Mouse (Mus musculus): ENCODE data around the gene Col28a1. TPM values are rescaled to one million over a fixed set of nuclear protein-coding genes. Genes with fewer than 3 reads are reported as not detected.

The Col28a1 gene
- total and polyA plus RNA-seq, 3 experiments, result not detected

- H3K4me3 ChIP-seq (ENCODE audit: control insufficient read depth in 1 of 2, insufficient read depth in 1 of 2, low read depth in 2 of 2, low read length in 2 of 2), result no peak overlapping the region
- no peak overlapping the region for H3K9ac ChIP-seq (ENCODE audit: control insufficient read depth, low read depth, low read length, poor library complexity, severe bottlenecking)
- H3K27ac ChIP-seq (ENCODE audit: control insufficient read depth, low read depth, low read length), result no peak overlapping the region
- no peaks in the 10 kb centered on the region for H3K9me3 ChIP-seq (replicated peaks; ENCODE audit: insufficient read depth, low read length)
- no peaks in the 10 kb centered on the region for H3K27me3 ChIP-seq (ENCODE audit: control insufficient read depth in 1 of 2, insufficient read depth in 2 of 2, low read length in 2 of 2)
- H3K36me3 ChIP-seq (ENCODE audit: control insufficient read depth in 1 of 2, insufficient read depth in 2 of 2, low read length in 2 of 2), result no peaks in the 10 kb centered on the region
- DNase-seq (ENCODE audit: low read depth, low spot score), result peak; percentile 46
- H3K4me1 ChIP-seq (ENCODE audit: control insufficient read depth in 1 of 2, insufficient read depth in 2 of 2, low read length in 2 of 2), result no peaks in the 10 kb centered on the region
- TF ChIP-seq HCFC1 (IDR thresholded peaks at IDR 0.05; ENCODE audit: low read depth, low read length), result no peak
- TF ChIP-seq NELFE (IDR thresholded peaks at IDR 0.05; ENCODE audit: low read depth, low read length), result no peak
- TF ChIP-seq RCOR1 (IDR thresholded peaks at IDR 0.05; ENCODE audit: low read depth, low read length), result no peak
- TF ChIP-seq BHLHE40 (IDR thresholded peaks at IDR 0.05; ENCODE audit: borderline replicate concordance, low read depth, low read length), result no peak
- no peak for TF ChIP-seq TBP (IDR thresholded peaks at IDR 0.05; ENCODE audit: low read depth, low read length)
- TF ChIP-seq MAFK (IDR thresholded peaks at IDR 0.05; ENCODE audit: borderline replicate concordance, low read depth, low read length), result no peak
- no peak for TF ChIP-seq RAD21 (IDR thresholded peaks at IDR 0.05; ENCODE audit: low read depth, low read length)
- no peak for TF ChIP-seq MYB (IDR thresholded peaks at IDR 0.05; ENCODE audit: low read depth, low read length)
- TF ChIP-seq GABPA (IDR thresholded peaks at IDR 0.05; ENCODE audit: low read depth, low read length), result no peak
- TF ChIP-seq CHD2 (IDR thresholded peaks at IDR 0.05; ENCODE audit: low read length), result no peak
- TF ChIP-seq ETS1 (IDR thresholded peaks at IDR 0.05; ENCODE audit: low read depth, low read length), result no peak
- TF ChIP-seq MAX (IDR thresholded peaks at IDR 0.05; ENCODE audit: low read length), result no peak
- no peak for TF ChIP-seq POLR2A (IDR thresholded peaks at IDR 0.05; ENCODE audit: control insufficient read depth in 1 of 2, insufficient read depth in 1 of 2, low read depth in 1 of 2, low read length in 2 of 2, poor library complexity in 1 of 2)
- TF ChIP-seq TCF12 (IDR thresholded peaks at IDR 0.05; ENCODE audit: low read depth, low read length), result no peak
- TF ChIP-seq NRF1 (IDR thresholded peaks at IDR 0.05; ENCODE audit: insufficient read depth, low read depth, low read length, poor library complexity, severe bottlenecking), result no peak
- no peak for TF ChIP-seq GATA1 (IDR thresholded peaks at IDR 0.05; ENCODE audit: low read depth, low read length)
- TF ChIP-seq KAT2A (conservative IDR thresholded peaks at IDR 0.05; ENCODE audit: low read depth, low read length), result no peak
- no peak for TF ChIP-seq JUND (IDR thresholded peaks at IDR 0.05; ENCODE audit: low read depth, low read length)
- TF ChIP-seq MXI1 (IDR thresholded peaks at IDR 0.05; ENCODE audit: low read depth, low read length), result no peak
- no peak for TF ChIP-seq SIN3A (IDR thresholded peaks at IDR 0.05; ENCODE audit: low read length)
- H3K79me2 ChIP-seq (ENCODE audit: control insufficient read depth, insufficient read depth, low read length, poor library complexity), result no peaks in the 10 kb centered on the region
Observed at GRCm38 (mm10) chr6:8141881-8142280, 50.5 kb downstream of the Col28a1 start.

GRCm38 (mm10) chr6:8130149-8130548 lies 62.3 kb downstream of the Col28a1 start:
- Histone ChIP-seq H3K4me1 (ENCODE audit: control insufficient read depth in 1 of 2, insufficient read depth in 2 of 2, low read length in 2 of 2) (no peaks in the 10 kb centered on the region), H3K36me3 (ENCODE audit: control insufficient read depth in 1 of 2, insufficient read depth in 2 of 2, low read length in 2 of 2) (no peaks in the 10 kb centered on the region), H3K4me3 (ENCODE audit: control insufficient read depth in 1 of 2, insufficient read depth in 1 of 2, low read depth in 2 of 2, low read length in 2 of 2) (no peak overlapping the region), H3K27ac (ENCODE audit: control insufficient read depth, low read depth, low read length) (no peak overlapping the region), H3K9me3 (replicated peaks; ENCODE audit: insufficient read depth, low read length) (no peaks in the 10 kb centered on the region), H3K27me3 (ENCODE audit: control insufficient read depth in 1 of 2, insufficient read depth in 2 of 2, low read length in 2 of 2) (no peaks in the 10 kb centered on the region; a peak in 2 of 4 replicates), H3K79me2 (ENCODE audit: control insufficient read depth, insufficient read depth, low read length, poor library complexity) (no peaks in the 10 kb centered on the region), H3K9ac (ENCODE audit: control insufficient read depth, low read depth, low read length, poor library complexity, severe bottlenecking) (no peak overlapping the region)
- no peak for DNase-seq (ENCODE audit: low read depth, low spot score)
- TF ChIP-seq KAT2A (conservative IDR thresholded peaks at IDR 0.05; ENCODE audit: low read depth, low read length) (no peak), ZKSCAN1 (IDR thresholded peaks at IDR 0.05; ENCODE audit: low read depth, low read length) (no peak), CTCF (IDR thresholded peaks at IDR 0.05 in 2 of 3, conservative IDR thresholded peaks at IDR 0.05 in 1 of 3; ENCODE audit: control insufficient read depth in 1 of 3, insufficient read depth in 1 of 3, low read depth in 2 of 3, low read length in 3 of 3, poor library complexity in 1 of 3, severe bottlenecking in 1 of 3) (no peak), USF1 (IDR thresholded peaks at IDR 0.05; ENCODE audit: low read depth, low read length) (no peak), BHLHE40 (IDR thresholded peaks at IDR 0.05; ENCODE audit: borderline replicate concordance, low read depth, low read length) (no peak), E2F4 (IDR thresholded peaks at IDR 0.05; ENCODE audit: borderline replicate concordance, low read depth, low read length) (no peak), GATA1 (IDR thresholded peaks at IDR 0.05; ENCODE audit: low read depth, low read length) (no peak)

Data from MEL (cell line).